Mouse (Mus musculus): ENCODE measurements around the gene Crtc3.

Gene Crtc3

DNA sequence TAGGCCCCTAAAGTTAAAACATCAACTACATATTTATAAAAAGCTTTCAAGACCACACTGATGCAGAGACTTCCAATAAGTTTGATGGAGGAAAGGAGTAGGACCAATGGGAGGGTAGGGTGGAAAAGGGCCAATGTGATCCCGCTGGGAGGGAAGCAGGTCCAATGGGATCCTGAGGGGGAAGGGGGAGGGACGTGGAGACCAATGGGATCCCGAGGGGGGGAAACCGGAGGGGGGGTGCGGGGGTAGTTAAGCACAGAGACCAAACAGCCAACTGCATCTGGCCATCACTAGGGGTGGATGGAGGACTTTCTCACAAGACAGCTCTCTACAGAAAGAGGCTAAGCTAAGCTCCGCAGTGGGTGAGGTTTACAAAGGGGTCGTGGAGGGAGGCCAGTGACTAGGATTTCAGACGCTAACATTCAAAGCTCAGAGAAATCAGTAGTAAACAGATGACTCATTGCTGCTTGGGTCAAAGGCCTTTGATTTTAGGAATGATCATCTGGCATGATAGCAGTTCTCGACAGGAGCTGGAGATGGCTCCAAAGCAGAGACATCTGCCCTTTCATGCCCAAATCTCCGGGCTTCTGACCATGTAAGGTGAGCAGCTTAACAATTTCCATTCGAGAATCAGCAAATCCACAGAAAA lies 83.6 kb downstream of the Crtc3 start:
- in situ Hi-C loops (cut with MboI), result no loop called here

DNA sequence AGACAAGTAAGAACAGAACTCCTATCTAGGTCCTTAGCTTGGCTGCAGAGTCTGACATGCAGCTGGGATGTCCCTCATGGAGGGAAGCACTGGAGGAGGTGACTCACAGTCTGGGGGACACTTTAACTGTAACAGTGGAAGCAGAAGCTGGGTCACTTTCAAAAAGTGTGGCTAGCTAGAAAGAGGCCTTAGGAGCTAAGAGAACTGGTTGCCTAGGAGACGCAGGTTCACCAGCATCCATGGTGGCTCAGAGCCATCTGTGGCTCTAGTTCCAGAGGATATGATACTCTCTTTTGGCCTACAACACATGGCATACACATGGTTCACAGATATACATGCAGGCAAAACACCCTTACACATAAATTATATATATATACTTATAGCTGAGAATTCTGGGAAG lies 86.1 kb downstream of the Crtc3 start:
- in situ Hi-C loops (cut with MboI), result no loop called here

DNA sequence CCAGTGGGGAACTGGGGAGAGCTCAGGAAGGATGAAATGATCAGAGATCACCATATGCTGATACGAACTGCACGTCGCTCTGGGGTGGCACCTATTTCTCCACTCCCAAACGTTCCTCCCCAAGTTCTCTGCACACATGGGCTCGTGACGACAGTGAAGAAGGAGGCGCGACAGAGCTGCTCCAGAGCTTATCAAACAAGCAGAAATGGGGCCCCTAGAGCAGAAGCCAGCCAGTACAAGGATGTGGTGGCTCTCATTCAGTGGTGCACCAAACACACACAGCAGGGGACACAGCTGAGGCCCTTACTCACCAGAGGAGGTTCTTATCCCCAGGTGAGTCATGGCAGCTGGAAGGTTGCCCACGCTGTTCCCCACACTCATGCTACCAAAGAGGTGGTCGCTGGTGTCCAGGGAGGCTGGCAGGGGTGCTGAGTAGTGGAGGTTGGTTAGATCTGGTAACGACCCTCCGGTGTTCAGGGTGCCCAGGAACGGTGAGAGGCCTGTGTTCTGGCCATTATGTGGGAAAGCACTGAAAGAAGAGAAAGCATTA lies 90.2 kb downstream of the Crtc3 start:
- in situ Hi-C loops (cut with MboI), result no loop called here

DNA sequence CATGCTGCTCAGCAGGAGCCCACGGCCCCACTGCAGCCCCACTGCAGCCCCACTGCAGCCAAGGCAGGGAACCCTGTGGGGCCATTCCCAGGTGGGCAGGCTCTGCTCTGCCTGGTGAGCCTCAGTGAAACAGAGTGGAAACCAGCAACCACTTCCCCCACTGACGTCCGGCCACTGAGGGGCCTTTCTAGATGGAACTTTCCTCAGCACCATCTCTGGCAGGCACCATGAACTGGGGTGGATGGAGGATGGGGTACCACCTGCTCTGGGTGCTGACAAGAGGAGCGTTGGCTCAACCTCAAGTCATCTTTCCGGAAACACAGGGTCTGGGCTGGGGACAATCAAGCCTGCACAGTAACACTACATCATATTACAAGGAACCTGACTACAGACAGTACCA lies 90.8 kb downstream of the Crtc3 start:
- in situ Hi-C loops (cut with MboI), result no loop called here

DNA sequence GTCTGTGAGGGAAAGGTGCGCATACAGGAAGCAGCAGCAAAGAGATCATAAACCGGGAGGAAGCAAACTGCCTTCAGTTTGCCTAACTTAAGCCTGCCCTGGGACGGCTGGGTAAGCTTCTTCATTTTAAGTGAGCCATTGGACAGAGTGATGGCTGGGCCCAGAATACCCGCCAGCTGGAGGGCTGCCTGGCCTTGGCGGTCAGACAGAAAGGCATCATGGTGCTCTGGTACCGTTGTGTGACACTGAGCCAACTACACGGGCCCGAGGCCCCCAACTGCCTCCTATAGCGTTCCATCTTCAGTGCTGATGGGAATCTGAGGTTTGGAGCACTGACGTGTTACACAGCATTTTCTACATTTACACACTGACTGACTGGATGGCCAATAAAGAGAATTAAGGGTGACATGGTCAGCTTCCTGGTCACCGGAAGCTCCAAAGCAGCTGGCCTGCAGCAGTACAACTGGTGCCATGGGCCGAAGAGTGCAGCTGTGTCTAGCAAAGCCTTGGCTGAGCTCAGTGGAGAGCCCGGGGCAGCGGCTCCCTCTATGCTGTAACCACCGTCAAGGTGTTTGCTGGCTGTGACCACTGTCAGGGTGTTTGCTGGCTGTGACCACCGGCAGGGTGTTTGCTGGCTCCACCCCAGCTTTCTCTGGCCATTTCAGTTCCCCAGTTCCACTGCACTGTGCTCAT lies 99.5 kb downstream of the Crtc3 start:
- in situ Hi-C loops (cut with MboI), result no loop called here

DNA sequence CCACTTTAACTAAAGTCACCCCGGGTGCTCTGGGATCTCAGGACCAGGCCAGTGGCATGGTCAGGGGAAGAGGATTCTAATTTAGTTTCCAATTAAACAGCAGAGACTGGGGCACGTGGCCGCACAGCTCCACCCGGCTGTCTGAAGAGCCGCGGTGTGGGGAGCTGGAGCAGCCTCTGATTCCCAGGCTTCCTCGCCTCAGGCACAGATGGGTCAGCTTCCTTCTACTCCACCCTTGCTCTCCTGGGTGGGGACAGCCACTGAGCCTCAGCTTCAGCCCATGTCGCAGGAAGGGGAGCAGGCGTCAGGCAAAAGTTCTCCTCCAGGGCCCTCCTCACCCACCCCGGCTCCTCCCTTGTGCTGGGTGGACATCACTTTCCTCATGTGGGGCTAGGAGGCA lies 101.0 kb downstream of the Crtc3 start:
- in situ Hi-C loops (cut with MboI), result no loop called here

DNA sequence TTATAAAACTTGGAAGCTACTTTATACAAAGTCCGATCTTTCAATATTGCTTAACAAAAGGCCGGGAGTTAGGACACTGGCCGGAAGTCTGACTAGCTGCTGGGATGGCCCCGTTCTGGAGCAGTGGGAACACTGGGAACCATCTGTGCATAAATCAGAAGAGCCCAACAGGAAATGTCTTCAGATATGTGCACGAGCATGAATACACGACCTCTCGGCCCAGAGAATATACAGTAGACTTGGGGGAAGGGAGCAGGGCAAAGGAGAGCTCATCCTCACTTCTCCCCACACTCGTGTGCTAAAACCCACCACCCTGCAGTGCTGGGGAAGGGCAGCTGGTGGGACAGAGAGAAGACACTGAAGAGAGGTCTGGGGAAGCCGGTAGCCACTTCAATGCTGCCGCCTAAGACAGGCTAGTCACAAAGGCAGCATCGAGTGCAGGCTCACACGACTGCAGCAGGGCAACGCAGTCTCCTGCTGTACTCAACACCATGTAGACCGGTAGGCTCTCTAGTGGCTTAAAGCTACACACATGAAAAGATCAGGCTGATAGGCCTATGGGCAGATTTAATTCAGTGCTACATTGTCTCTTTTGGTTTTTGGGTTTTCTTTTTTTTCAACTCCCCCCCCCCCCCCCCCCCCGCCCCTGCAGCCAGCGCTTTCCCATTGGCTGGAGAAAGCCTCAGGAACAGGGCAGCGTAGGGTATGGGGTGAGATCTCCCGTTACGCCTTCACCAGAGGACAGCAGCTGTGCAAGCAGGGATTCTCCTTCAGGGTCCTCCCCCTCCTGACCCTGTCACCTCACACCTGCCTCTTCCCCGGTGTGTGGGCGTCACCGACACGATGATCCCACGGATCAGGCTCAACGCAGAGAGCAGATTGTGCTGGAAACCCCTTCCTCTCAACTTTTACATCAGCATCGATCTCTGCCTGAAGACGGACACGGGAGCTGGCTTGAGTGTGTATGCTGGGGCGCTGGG lies 101.7 kb downstream of the Crtc3 start:
- in situ Hi-C loops (cut with MboI), result no loop called here

DNA sequence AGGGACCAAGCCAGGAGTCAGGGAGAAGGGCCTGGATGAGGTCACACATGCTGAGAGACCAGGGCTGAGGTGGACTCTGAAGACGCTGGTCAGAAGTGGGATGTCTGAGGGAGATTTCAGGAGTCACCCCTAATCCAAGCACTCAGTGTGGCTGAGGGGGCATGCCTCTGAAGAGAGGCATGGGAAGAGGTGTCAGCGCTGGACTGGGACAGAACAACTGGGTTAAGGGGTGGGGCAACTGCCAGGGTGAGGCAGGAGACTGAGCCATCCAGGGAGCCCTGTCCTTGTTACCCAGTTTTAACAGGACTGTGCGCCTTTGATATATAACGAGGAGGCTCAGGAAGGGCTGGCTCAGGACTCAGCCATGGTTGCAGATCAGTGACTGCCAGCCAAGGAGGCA lies 102.5 kb downstream of the Crtc3 start:
- in situ Hi-C loops (cut with MboI), result no loop called here

DNA sequence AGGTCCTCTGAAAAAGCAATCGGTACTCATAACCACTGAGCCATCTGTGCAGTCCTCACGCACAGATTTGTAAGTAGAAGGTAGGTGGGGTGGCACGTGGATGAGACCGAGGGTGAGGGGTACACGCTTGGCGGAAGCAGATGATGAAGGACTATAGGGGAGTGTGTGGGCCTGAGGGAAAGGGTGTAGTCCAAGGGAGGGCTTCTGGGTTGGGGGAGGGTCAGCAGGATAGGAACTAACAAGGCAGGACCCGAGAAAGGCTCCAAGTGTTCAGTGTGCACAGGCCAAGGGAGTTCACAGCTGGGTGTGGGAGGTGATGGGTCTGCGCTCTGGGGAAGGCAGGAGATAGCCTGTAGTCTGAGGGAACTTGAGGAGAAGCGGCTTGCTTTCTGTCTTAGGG lies 103.3 kb downstream of the Crtc3 start:
- in situ Hi-C loops (cut with MboI), result no loop called here

DNA sequence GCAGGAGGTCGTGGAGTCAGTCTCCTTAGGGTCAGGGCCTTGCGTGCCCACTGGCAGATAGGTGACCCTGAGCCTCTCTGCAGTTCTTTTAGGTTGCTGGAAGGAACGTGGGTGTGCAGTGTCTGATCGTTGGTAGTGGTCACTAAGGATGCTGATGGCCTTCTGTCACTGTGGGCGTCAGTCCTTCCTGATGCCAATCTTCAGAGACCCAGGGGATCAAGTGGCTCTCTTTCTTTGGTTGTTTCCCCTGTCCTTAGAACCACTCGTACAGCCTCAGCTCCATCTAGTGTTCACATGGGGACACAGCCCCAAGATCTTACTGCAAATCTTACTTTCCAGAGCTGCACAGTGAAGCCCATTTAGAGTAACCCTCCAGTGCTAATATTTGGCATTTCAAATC lies 104.7 kb downstream of the Crtc3 start:
- in situ Hi-C loops (cut with MboI), result loop anchor here (5.0 kb wide), 1 partner anchor 197 kb away; the partner anchor contains the start of gene Fes

DNA sequence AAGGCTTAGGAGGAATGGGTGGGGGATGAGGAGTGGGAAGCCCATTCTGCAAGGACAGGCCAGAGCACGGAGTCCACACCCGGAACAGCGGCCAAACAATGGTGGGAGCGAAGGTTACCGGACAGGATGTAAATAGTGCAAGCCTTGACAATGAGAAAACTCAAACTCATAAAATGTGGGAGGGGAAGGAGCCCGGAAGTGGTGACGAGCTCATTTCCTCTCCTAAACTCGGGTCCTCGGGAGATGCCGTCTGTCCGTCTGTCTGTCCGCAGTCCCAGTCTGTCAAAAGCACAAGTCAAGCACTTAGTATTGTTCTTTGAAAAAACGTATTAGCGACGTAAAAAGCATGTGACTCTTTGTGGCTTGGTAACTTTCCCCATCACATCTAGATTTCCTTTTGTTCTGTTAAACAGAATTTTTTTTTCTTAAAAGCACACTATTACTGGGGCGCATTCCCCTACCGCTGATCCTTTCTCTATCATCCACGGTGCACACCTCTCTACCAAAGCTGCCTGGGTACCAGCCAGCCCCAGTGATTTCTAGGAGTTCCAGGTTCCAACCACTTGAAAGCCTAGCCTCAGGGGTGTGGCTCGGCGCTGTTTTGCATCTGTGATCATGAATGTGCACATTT lies 105.7 kb downstream of the Crtc3 start:
- in situ Hi-C loops (cut with MboI), result loop anchor here (5.0 kb wide), 1 partner anchor 196 kb away; the partner anchor contains the start of gene Fes

DNA sequence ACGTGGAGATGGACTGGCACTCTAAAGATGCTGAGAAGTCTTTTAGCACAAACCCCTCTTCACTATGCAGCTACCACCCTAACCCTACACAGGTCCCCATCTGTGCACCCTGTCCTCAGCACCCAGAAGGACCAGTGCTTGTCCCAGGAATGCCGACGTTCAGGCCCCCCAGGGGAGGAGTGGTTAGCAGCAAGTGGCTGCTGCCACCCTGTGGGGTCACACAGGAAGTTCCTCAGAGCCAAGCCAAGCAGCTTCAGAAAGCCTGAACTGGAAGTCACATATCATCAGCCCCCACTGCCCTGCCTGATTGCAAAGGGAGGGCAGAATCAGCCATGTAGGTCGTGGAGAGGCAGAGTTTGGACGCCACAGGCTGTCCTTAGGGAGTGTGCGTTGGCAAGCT lies 108.3 kb downstream of the Crtc3 start:
- in situ Hi-C loops (cut with MboI), result loop anchor here (5.0 kb wide), 1 partner anchor 193 kb away; the partner anchor contains the start of gene Fes

DNA sequence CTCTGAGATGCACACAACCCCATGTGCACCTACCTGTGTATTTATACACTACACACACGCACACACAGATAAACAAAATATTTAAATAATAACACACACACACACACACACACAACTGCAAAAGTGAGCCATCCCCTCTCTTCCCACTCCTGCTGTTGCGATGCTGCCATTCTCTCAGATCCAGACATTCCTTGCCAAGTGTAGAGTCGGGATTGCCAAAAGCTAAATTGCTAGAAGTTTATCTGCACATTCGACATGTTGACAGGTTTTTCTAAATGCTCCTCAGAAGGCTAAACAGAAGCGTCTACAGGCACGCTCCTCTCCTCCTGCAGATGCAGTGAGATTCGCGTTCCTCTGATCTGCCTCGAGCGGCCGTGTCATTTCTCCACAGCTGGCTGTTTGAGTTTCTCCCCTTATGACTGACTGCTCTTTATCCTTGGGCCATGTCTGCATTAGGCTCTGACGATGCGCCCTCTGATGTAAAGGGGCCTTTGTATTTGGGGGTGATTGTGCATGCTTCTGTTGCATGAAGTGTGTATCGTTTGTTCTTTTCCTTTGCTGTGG lies 111.2 kb downstream of the Crtc3 start:
- in situ Hi-C loops (cut with MboI), result no loop called here

DNA sequence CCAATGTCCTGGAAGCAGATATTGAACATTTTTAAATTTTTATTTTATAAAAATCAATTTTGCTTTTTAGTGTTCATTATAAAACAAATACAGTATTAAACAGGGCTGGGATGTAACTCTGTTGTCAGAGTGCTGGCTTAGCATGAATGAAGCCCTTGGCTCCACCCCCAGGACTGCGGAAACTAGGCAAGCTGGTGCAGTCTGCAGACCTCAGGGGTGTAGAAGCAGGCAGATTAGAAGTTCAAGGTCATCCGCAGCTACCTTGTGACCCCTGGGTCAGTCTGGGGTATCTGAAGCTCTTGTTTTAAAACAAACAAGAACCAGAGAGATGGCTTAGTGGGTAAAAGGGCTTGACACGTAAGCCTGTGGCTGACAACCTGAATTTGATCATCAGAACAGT lies 112.1 kb downstream of the Crtc3 start:
- in situ Hi-C loops (cut with MboI), result no loop called here

DNA sequence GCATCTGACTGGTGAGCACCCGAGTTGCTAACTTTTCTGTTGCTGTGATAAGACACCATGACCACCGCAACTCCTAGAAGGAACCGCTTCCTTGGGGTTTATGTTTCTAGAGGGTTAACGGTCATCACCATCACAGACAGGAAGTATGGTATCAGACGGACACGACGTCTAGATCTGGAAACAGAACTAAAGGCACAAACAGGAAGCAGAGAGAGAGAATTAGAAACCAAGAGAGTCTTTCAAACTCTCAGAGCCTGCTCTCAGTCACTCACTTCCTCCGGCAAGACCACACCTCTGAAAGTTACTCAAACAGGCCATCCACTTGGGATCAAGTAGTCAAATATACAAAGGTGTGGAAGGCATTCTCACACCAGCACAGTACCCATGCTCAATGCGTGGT lies 112.9 kb downstream of the Crtc3 start:
- in situ Hi-C loops (cut with MboI), result no loop called here

DNA sequence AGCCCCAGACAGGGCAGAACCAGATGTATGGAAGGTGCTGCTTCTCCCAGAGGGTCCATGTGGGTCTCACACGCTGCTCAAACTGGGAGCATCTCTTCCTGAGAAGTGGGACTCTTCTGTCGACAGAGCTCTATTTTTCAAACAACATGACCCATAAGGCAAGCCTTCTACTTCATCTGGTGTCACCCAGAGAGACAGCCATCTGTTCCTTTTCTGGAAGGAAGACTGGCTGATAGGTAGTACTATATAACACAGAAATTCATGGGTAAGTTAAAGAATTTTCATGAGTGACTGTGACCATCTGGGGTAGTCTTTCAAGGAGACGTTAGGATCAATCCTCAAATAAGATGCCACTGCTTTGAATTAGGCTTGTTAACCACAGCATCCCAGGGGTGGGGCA lies 115.6 kb downstream of the Crtc3 start:
- in situ Hi-C loops (cut with MboI), result no loop called here

DNA sequence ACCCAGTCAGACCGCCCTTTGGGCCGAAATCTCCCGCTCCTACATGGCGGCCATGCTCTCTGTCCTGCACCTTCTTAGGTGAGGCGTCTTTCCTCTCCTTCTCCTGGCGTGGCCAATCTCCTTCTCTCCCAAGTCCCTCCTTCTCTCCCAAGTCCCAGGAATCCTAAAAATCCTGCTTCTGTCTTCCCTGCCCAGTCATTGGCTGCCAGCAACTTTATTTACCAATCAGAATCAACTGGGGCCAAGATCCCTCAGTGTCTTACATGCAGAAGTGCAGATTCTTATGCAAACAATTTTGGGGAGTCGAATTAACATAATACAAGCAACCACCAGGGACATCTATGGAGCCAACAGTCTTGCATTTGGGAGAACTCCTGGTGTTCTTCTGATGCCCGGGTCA lies 120.7 kb downstream of the Crtc3 start:
- in situ Hi-C loops (cut with MboI), result no loop called here

DNA sequence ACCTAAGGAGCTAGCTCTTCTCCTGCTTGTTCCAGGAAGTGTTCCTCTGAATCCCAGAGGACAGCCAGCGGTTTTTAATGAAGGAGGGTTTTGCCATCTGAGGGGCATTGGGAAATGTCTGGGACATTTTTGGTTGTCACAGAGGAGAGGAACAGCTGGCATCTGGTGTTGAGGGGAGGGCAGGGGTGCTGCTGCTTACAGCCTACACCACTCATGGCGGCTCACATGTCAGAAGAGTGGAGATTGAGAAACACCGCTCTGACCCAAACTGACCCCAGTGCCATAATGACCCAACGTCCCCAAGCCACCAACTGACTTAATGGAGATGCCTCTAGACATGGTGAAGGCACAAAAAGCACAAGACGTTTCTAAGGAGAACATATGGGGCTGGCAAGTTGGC lies 126.7 kb downstream of the Crtc3 start:
- in situ Hi-C loops (cut with MboI), result no loop called here

DNA sequence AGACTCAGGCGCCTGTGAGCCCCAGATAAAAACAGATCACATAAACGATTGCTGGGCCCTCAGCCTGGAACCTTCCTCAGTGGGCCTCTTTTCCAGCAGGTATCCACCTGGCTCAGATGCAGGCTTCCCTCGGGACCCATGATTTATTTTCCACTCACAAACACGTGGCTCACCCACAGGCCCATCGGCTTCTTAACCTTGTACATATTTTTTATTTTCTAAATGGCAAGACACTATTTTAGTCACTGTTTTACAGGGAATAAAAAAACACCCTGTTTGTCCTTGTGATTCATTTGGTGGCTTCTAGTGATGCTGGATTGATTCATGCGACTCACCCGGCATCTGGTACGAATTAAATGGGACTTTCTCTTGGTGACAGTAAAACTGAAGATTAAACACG lies 127.4 kb downstream of the Crtc3 start:
- in situ Hi-C loops (cut with MboI), result no loop called here

DNA sequence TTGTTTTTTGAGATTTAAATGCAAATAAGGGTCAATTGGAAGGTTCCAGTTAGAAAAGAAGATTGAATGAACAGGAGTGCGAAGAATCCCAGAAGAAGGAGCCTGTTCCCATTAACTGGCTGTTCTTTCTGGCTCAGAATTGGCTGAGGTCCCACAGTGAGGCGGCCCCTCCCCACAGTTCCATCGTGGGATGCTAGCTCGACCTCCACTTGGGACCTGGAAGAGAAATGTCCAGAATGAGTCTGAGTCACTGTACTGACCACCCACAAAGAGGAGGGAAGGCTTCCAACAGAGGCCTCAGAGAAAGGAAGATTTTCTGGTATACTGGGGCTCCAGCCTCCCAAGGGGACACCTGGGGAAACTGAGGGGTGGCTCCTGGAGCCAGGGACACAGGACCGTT lies 130.1 kb downstream of the Crtc3 start:
- in situ Hi-C loops (cut with MboI), result no loop called here

DNA sequence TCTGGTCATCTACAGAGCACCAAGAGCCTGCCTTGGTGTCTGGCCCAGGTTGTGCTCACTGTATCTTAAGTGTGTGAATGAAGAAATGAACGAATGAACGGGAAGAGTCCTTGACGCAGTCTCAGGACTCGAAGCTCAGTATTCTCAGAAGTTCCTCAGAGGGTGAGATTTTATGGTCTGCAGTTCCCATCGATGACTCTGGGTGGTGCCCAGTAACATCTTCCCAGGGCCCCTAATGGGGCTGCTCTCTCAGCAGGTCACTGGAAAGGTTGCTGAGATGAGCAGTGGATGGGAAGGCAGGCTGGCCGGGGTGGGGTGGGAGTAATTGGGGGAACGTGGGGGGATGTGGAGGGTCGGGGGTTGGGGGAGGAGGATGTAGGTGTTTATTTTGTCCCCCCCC lies 130.6 kb downstream of the Crtc3 start:
- in situ Hi-C loops (cut with MboI), result no loop called here
